Mouse (Mus musculus) hindbrain, embryonic 13.5 days (tissue): ENCODE measurements around the gene Hexa. TPM values are rescaled to one million over a fixed set of nuclear protein-coding genes. Genes with fewer than 3 reads are reported as not detected.
A peak's percentile ranks its signal among the peaks of the same experiment; 100 is the strongest.

Source experiments
- ATAC-seq: fragments of 200-750 bp; cut with Nextera tagmentation; 2 replicates; pipeline ENCODE4 v1.8.0; 2017; ENCODE audit warnings: moderate TSS enrichment; ENCODE audit not compliant: low FRiP score
- H3K27ac ChIP-seq: fragments of 300-500 bp; sonication (generic); 2 replicates; pipeline ENCODE4 v1.5.1; 2015; ENCODE audit warnings: inconsistent platforms, mild to moderate bottlenecking, moderate library complexity
- H3K27me3 ChIP-seq: fragments of 300-500 bp; sonication (generic); 2 replicates; pipeline ENCODE4 v1.6.1; 2015; ENCODE audit warnings: mild to moderate bottlenecking, inconsistent platforms
- H3K36me3 ChIP-seq: fragments of 300-500 bp; sonication (generic); 2 replicates; pipeline ENCODE4 v1.6.1; 2015; ENCODE audit warnings: mild to moderate bottlenecking, inconsistent platforms
- H3K4me1 ChIP-seq: fragments of 300-500 bp; sonication (generic); replicated peaks from 2 replicates; pipeline ENCODE4 v1.6.1; 2015; ENCODE audit warnings: inconsistent platforms
- H3K4me2 ChIP-seq: fragments of 300-500 bp; sonication (generic); 2 replicates; pipeline ENCODE4 v1.6.1; 2015; ENCODE audit warnings: inconsistent platforms, mild to moderate bottlenecking, moderate library complexity
- H3K4me3 ChIP-seq: fragments of 300-500 bp; sonication (generic); 2 replicates; pipeline ENCODE4 v1.5.1; 2015; ENCODE audit warnings: mild to moderate bottlenecking, inconsistent platforms
- H3K9ac ChIP-seq: fragments of 300-500 bp; sonication (generic); 2 replicates; pipeline ENCODE4 v1.6.1; 2015; ENCODE audit warnings: mild to moderate bottlenecking, inconsistent platforms
- H3K9me3 ChIP-seq: fragments of 300-500 bp; sonication (generic); 2 replicates; pipeline ENCODE4 v1.6.1; 2016; ENCODE audit warnings: inconsistent platforms
- WGBS: fragments of 180-500 bp; shearing (Covaris S2); methylation state at CpG from one replicate; pipeline ENCODE4 v1.1.7; 2015; 5-methylcytosine and 5-hydroxymethylcytosine counted together
- polyA plus RNA-seq: library from polyadenylated mRNA; unstranded; fragments of >200 nt; fragmentation: Nextera tagmentation; extraction: Ambion mirVana; gene quantifications from 2 replicates; pipeline ENCODE4 v1.2.1, GENCODE M21; 2015

Hexa gene
- polyA plus RNA-seq, 1 experiment from 2014 or later, result 60.8 TPM

GRCm38 (mm10) chr9:59567111-59567510 is 27.8 kb downstream of the Hexa start:
- Histone ChIP-seq H3K4me2 (no peak overlapping the region), H3K27me3 (no peaks in the 10 kb centered on the region; the same call in 1 of the 2 replicates)
- ATAC-seq, result 0 out of 2 replicates have a peak, but pooled peaks have one; percentile 63

GRCm38 (mm10) chr9:59571852-59572251 is 32.5 kb downstream of the Hexa start:
- Histone ChIP-seq H3K9me3 (no peaks in the 10 kb centered on the region), H3K4me2 (no peak overlapping the region), H3K9ac (no peak overlapping the region), H3K4me1 (peaks cover 3% of the 10 kb centered on the region; the same call in 1 of the 2 replicates), H3K36me3 (no peaks in the 10 kb centered on the region), H3K4me3 (no peak overlapping the region), H3K27ac (no peak overlapping the region), H3K27me3 (peaks cover 16% of the 10 kb centered on the region)
- ATAC-seq, result no peak
- WGBS, result 86% methylated on average over 2 of the region's 2 CpGs

More at GRCm38 (mm10) chr9:59567111-59567510, 27.8 kb downstream of the Hexa start:
- Histone ChIP-seq H3K4me3 (no peak overlapping the region), H3K36me3 (peaks cover 38% of the 10 kb centered on the region), H3K9ac (no peak overlapping the region), H3K27ac (no peak overlapping the region), H3K9me3 (no peaks in the 10 kb centered on the region), H3K4me1 (peaks cover 3% of the 10 kb centered on the region; the same call in 1 of the 2 replicates)
- 34% methylated on average over 6 of the region's 6 CpGs for WGBS

GRCm38 (mm10) chr9:59577401-59577800 is 38.1 kb downstream of the Hexa start:
- Histone ChIP-seq H3K27me3 (peaks cover 22% of the 10 kb centered on the region), H3K36me3 (no peaks in the 10 kb centered on the region), H3K4me2 (peak overlapping the region; percentile 64), H3K27ac (peak overlapping the region; percentile 58), H3K4me1 (peaks cover 24% of the 10 kb centered on the region), H3K9ac (peak overlapping the region; percentile 58; the same call in 1 of the 2 replicates), H3K4me3 (peak overlapping the region; percentile 56), H3K9me3 (no peaks in the 10 kb centered on the region)
- 12% methylated on average over 13 of the region's 13 CpGs for WGBS
- ATAC-seq, result no peak

- WGBS, result under 1% methylated on average over 42 of the region's 61 CpGs
- peaks cover 24% of the 10 kb centered on the region for H3K4me1 ChIP-seq
Measured at GRCm38 (mm10) chr9:59577844-59578504, 38.6 kb downstream of the Hexa start, which contains the start of gene Celf6. Gene Celf6 (plus strand): TSS chr9:59577917.

GRCm38 (mm10) chr9:59578505-59578867 is 39.1 kb downstream of the Hexa start:
- Histone ChIP-seq H3K27me3 (peaks cover 29% of the 10 kb centered on the region), H3K4me1 (peaks cover 24% of the 10 kb centered on the region), H3K36me3 (no peaks in the 10 kb centered on the region), H3K9me3 (no peaks in the 10 kb centered on the region), H3K4me2 (peak overlapping the region; percentile 64), H3K27ac (peak overlapping the region; percentile 62), H3K4me3 (peak overlapping the region; percentile 56), H3K9ac (peak overlapping the region; percentile 78)
- no peak; the same call in 1 of the 2 replicates for ATAC-seq
- WGBS, result 0% methylated on average over 20 of the region's 20 CpGs

More at GRCm38 (mm10) chr9:59577844-59578504, 38.6 kb downstream of the Hexa start, which contains the start of gene Celf6:
- ATAC-seq, result peak; percentile 97
- Histone ChIP-seq H3K27me3 (peaks cover 26% of the 10 kb centered on the region), H3K9ac (peak within 1 kb of the TSS; percentile 78), H3K36me3 (no peaks in the 10 kb centered on the region), H3K4me3 (peak within 1 kb of the TSS; percentile 56), H3K27ac (peak within 1 kb of the TSS; percentile 62), H3K4me2 (peak within 1 kb of the TSS; percentile 64), H3K9me3 (no peaks in the 10 kb centered on the region)

GRCm38 (mm10) chr9:59584871-59585308 is 45.5 kb downstream of the Hexa start:
- no peak overlapping the region for H3K9ac ChIP-seq
- 0 out of 2 replicates have a peak, but pooled peaks have one; percentile 29 for ATAC-seq
- peaks cover 38% of the 10 kb centered on the region for H3K4me1 ChIP-seq
- no peak overlapping the region for H3K27ac ChIP-seq
- WGBS, result 9% methylated on average over 13 of the region's 13 CpGs
- H3K27me3 ChIP-seq, result peaks cover 30% of the 10 kb centered on the region
- no peaks in the 10 kb centered on the region for H3K36me3 ChIP-seq
- peak overlapping the region; percentile 40 for H3K4me2 ChIP-seq
- no peaks in the 10 kb centered on the region for H3K9me3 ChIP-seq
- H3K4me3 ChIP-seq, result no peak overlapping the region

GRCm38 (mm10) chr9:59588252-59588651 is 48.9 kb downstream of the Hexa start:
- Histone ChIP-seq H3K27me3 (peaks cover 27% of the 10 kb centered on the region), H3K4me1 (peaks cover 39% of the 10 kb centered on the region), H3K36me3 (peaks cover 5% of the 10 kb centered on the region; the same call in 1 of the 2 replicates), H3K27ac (peak overlapping the region; percentile 87), H3K9ac (no peak overlapping the region), H3K9me3 (no peaks in the 10 kb centered on the region), H3K4me3 (no peak overlapping the region), H3K4me2 (peak overlapping the region; percentile 44)
- 37% methylated on average over 5 of the region's 5 CpGs for WGBS
- peak; percentile 41; the same call in 1 of the 2 replicates for ATAC-seq

- 24% methylated on average over 12 of the region's 12 CpGs for WGBS
- H3K4me3 ChIP-seq, result peak overlapping the region; percentile 17; the same call in 1 of the 2 replicates
- H3K4me1 ChIP-seq, result peaks cover 39% of the 10 kb centered on the region
- ATAC-seq, result peak; percentile 75
- peak overlapping the region; percentile 87 for H3K27ac ChIP-seq
- H3K36me3 ChIP-seq, result peaks cover 5% of the 10 kb centered on the region; the same call in 1 of the 2 replicates
- peaks cover 22% of the 10 kb centered on the region for H3K27me3 ChIP-seq
- no peaks in the 10 kb centered on the region for H3K9me3 ChIP-seq
- H3K9ac ChIP-seq, result no peak overlapping the region
- peak overlapping the region; percentile 44 for H3K4me2 ChIP-seq
Measured at GRCm38 (mm10) chr9:59588710-59589671, 49.7 kb downstream of the Hexa start.

- Histone ChIP-seq H3K27ac (0 out of 2 replicates have a peak overlapping the region, but pooled peaks have one; percentile 12), H3K4me1 (peaks cover 36% of the 10 kb centered on the region), H3K36me3 (peaks cover 5% of the 10 kb centered on the region; the same call in 1 of the 2 replicates), H3K4me2 (peak overlapping the region; percentile 44), H3K9me3 (no peaks in the 10 kb centered on the region), H3K4me3 (no peak overlapping the region), H3K27me3 (peaks cover 22% of the 10 kb centered on the region), H3K9ac (no peak overlapping the region)
- ATAC-seq, result no peak
- 82% methylated on average over 10 of the region's 10 CpGs for WGBS
Measured at GRCm38 (mm10) chr9:59589703-59590439, 50.5 kb downstream of the Hexa start.

- no peak for ATAC-seq
- 82% methylated on average over 8 of the region's 8 CpGs for WGBS
Measured at GRCm38 (mm10) chr9:59601661-59602060, 62.3 kb downstream of the Hexa start.

GRCm38 (mm10) chr9:59605967-59606366 is 66.6 kb downstream of the Hexa start:
- H3K4me2 ChIP-seq, result no peak overlapping the region
- ATAC-seq, result no peak
- no peak overlapping the region for H3K4me3 ChIP-seq
- H3K9me3 ChIP-seq, result no peaks in the 10 kb centered on the region
- H3K27me3 ChIP-seq, result peaks cover 20% of the 10 kb centered on the region
- no peak overlapping the region for H3K9ac ChIP-seq
- WGBS, result 65% methylated on average over 6 of the region's 6 CpGs
- H3K4me1 ChIP-seq, result no peaks in the 10 kb centered on the region
- no peak overlapping the region for H3K27ac ChIP-seq
- H3K36me3 ChIP-seq, result peaks cover 35% of the 10 kb centered on the region

More at GRCm38 (mm10) chr9:59601661-59602060, 62.3 kb downstream of the Hexa start:
- H3K27me3 ChIP-seq, result peaks cover 20% of the 10 kb centered on the region
- H3K36me3 ChIP-seq, result peaks cover 27% of the 10 kb centered on the region
- H3K4me1 ChIP-seq, result no peaks in the 10 kb centered on the region
- H3K9ac ChIP-seq, result no peak overlapping the region
- no peak overlapping the region for H3K4me2 ChIP-seq
- no peaks in the 10 kb centered on the region for H3K9me3 ChIP-seq
- no peak overlapping the region for H3K4me3 ChIP-seq
- no peak overlapping the region for H3K27ac ChIP-seq
